Comparison of ENCODE assay signal across 8 mouse cellular contexts in genomic region chr11:95310007-95310647, GRCm38 (mm10). TPM values are rescaled to one million over a fixed set of nuclear protein-coding genes. Genes with fewer than 3 reads are reported as not detected.
DNase-seq lines count a peak whose midpoint lies in the region; ATAC-seq lines count a peak whose summit lies in the region.

Kat7 (minus strand) TSS chr11:95310246.

- peak within 1 kb of the TSS; percentile 99 for H3K27ac ChIP-seq in heart, embryonic 10.5 days
- H3K27ac ChIP-seq in kidney, embryonic 15.5 days, result peak within 1 kb of the TSS; percentile 97

- H3K4me2 ChIP-seq in kidney, embryonic 15.5 days, result peak within 1 kb of the TSS; percentile 82

- peak within 1 kb of the TSS; percentile 92 for H3K9ac ChIP-seq in kidney, embryonic 15.5 days

- whole genome bisulfite sequencing in heart, embryonic 10.5 days, result under 1% methylated on average over 42 of the region's 42 CpGs
- under 1% methylated on average over 42 of the region's 42 CpGs for WGBS in kidney, embryonic 15.5 days

- ATAC-seq in erythroblast, adult 5-6 weeks (replicated peaks; ENCODE audit: low FRiP score, poor library complexity, severe bottlenecking), result peak; percentile 84
- ATAC-seq in kidney, embryonic 15.5 days (replicated peaks; ENCODE audit: low FRiP score), result peak; percentile 95
- peak; percentile 89 for ATAC-seq in monocyte, adult 5-6 weeks (replicated peaks; ENCODE audit: insufficient number of reproducible peaks, low FRiP score, low TSS enrichment, poor library complexity, severe bottlenecking)

- H3K27me3 ChIP-seq in heart, embryonic 10.5 days (ENCODE audit: insufficient read depth, poor library complexity, severe bottlenecking), result no peaks in the 10 kb centered on the region
- no peaks in the 10 kb centered on the region for H3K27me3 ChIP-seq in kidney, embryonic 15.5 days
- no peaks in the 10 kb centered on the region for H3K27me3 ChIP-seq in splenic B cell, adult 2 months (ENCODE audit: control insufficient read depth, insufficient read depth, low read length, poor library complexity, severe bottlenecking)

- peak within 1 kb of the TSS; percentile 89 for H3K4me3 ChIP-seq in heart, embryonic 10.5 days
- H3K4me3 ChIP-seq in kidney, embryonic 15.5 days (replicated peaks), result peak within 1 kb of the TSS; percentile 91

- H3K36me3 ChIP-seq in heart, embryonic 10.5 days, result peaks cover 15% of the 10 kb centered on the region
- H3K36me3 ChIP-seq in kidney, embryonic 15.5 days, result peaks cover 11% of the 10 kb centered on the region
- H3K36me3 ChIP-seq in splenic B cell, adult 2 months (ENCODE audit: control insufficient read depth, insufficient read depth, low read length, poor library complexity, severe bottlenecking), result peaks cover 5% of the 10 kb centered on the region

- DNase-seq in B cell, adult 2 months, result peak; percentile 91 to 93
- DNase-seq in brain, adult 2 months (ENCODE audit: low read depth, low spot score), result peak; percentile 100
- peak; percentile 99 for DNase-seq in heart, embryonic 10.5 days (ENCODE audit: low spot score)
- DNase-seq in liver, result peak; percentile 97
- peak; percentile 99 for DNase-seq in splenic B cell, adult 2 months (ENCODE audit: low read depth, low spot score)

- no peaks in the 10 kb centered on the region for H3K9me3 ChIP-seq in heart, embryonic 10.5 days
- H3K9me3 ChIP-seq in kidney, embryonic 15.5 days (replicated peaks), result no peaks in the 10 kb centered on the region

- peaks cover 13% of the 10 kb centered on the region for H3K4me1 ChIP-seq in heart, embryonic 10.5 days
- H3K4me1 ChIP-seq in kidney, embryonic 15.5 days, result peaks cover 24% of the 10 kb centered on the region

RNA-seq across cellular contexts. Expression of gene Kat7, which starts in this region (rescaled TPM):
- 33.8 and 39.3 TPM in 2 replicates for total RNA-seq in erythroblast, adult 5-6 weeks (2015; ENCODE audit: low replicate concordance)
- total RNA-seq in erythroblast, adult 5-6 weeks (2017; ENCODE audit: low replicate concordance), result 41.5 and 65.5 TPM in 2 replicates
- 66.0 and 68.5 TPM in 2 replicates for polyA plus RNA-seq in heart, embryonic 10.5 days (2016; fragmentation: Nextera tagmentation; extraction: Ambion mirVana)
- polyA plus RNA-seq in kidney, embryonic 15.5 days (2015; fragmentation: Nextera tagmentation; extraction: Ambion mirVana), result 78.7 and 83.4 TPM in 2 replicates
- total RNA-seq in monocyte, adult 5-6 weeks (2017), result 72.7 to 88.8 TPM (median 87.7 TPM) in 3 replicates

Comparison
In these comparisons a context has a peak if more than half of its experiments do, and no peak if none do; other contexts are left out.
1. Peak in every context shown above with its lines: DNase-seq, ATAC-seq, H3K4me3 ChIP-seq and H3K27ac ChIP-seq.